Mouse (Mus musculus): ENCODE measurements around the gene Ifit3.

The Ifit3 gene

DNA sequence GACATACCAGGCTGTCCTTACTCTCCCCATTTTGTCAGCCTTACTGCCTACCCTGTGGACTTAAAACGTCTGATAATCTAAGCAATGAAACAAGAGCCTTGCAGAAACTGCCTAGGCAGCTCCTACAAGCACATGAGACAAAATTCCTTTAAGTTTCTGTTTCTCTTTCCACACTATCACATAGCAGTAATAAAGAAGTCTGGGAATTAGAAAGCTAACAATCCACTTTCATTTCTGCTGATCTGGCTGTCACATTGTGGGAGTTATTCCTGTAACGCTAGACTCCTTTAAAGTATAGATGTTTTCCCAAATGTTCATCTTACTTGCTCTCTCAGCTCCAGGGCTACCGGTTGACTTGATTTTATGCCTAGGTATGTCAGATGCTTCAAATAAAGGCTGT lies 29.8 kb upstream of the Ifit3 start:
- peaks cover 13% of the 10 kb centered on the region for H3K4me1 ChIP-seq (replicated peaks; ENCODE audit: low read depth, low read length)
- no peaks in the 10 kb centered on the region for H3K27me3 ChIP-seq (ENCODE audit: insufficient read depth, low read length)
- no peak for TF ChIP-seq NANOG (IDR thresholded peaks at IDR 0.05; ENCODE audit: borderline replicate concordance, low read length)
- TF ChIP-seq CTCF (conservative IDR thresholded peaks at IDR 0.05; ENCODE audit: low read length) = no peak
- no peak for TF ChIP-seq POU5F1 (IDR thresholded peaks at IDR 0.05; ENCODE audit: borderline replicate concordance, low read length)
- no peaks in the 10 kb centered on the region for H3K36me3 ChIP-seq (ENCODE audit: insufficient read depth, low read length)
- H3K4me3 ChIP-seq (replicated peaks; ENCODE audit: low read length) = no peak overlapping the region
- peaks cover 2% of the 10 kb centered on the region; the same call in 1 of the 2 replicates for H3K9me3 ChIP-seq (ENCODE audit: low read length)

- H3K27me3 ChIP-seq (ENCODE audit: insufficient read depth, low read length) = no peaks in the 10 kb centered on the region
- no peak overlapping the region for H3K4me3 ChIP-seq (replicated peaks; ENCODE audit: low read length)
- H3K4me1 ChIP-seq (replicated peaks; ENCODE audit: low read depth, low read length) = peaks cover 13% of the 10 kb centered on the region
- no peaks in the 10 kb centered on the region for H3K36me3 ChIP-seq (ENCODE audit: insufficient read depth, low read length)
- TF ChIP-seq POU5F1 (IDR thresholded peaks at IDR 0.05; ENCODE audit: borderline replicate concordance, low read length) = no peak
- H3K9me3 ChIP-seq (ENCODE audit: low read length) = peaks cover 2% of the 10 kb centered on the region; the same call in 1 of the 2 replicates
Measured at GRCm38 (mm10) chr19:34554061-34554460, 29.3 kb upstream of the Ifit3 start.

DNA sequence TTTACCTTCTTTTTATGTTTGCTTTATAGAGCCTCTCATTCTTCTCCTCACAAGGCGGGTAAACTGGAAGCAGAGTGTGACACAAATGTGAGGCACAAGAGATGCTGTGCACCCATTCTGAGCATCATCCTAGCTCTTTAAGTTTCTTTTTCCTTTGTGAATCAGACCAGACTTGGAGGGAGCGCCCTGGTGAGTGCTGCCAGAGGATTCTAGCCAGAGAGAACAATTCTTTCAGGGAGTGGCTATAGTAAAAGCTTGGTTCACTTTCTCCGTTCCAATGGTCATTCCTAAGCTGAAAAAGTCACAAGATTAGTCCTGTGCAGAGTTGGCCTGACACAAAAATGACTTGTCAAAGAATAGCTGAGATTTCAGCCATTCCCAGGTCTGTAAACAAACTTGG lies 26.7 kb upstream of the Ifit3 start:
- TF ChIP-seq POU5F1 (IDR thresholded peaks at IDR 0.05; ENCODE audit: borderline replicate concordance, low read length) (no peak), CTCF (conservative IDR thresholded peaks at IDR 0.05; ENCODE audit: low read length) (no peak), NANOG (IDR thresholded peaks at IDR 0.05; ENCODE audit: borderline replicate concordance, low read length) (no peak)
- Histone ChIP-seq H3K27me3 (ENCODE audit: insufficient read depth, low read length) (no peaks in the 10 kb centered on the region), H3K4me3 (replicated peaks; ENCODE audit: low read length) (no peak overlapping the region), H3K36me3 (ENCODE audit: insufficient read depth, low read length) (no peaks in the 10 kb centered on the region), H3K4me1 (replicated peaks; ENCODE audit: low read depth, low read length) (peaks cover 6% of the 10 kb centered on the region; the same call in 1 of the 2 replicates), H3K9me3 (ENCODE audit: low read length) (peaks cover 2% of the 10 kb centered on the region; the same call in 1 of the 2 replicates)

DNA sequence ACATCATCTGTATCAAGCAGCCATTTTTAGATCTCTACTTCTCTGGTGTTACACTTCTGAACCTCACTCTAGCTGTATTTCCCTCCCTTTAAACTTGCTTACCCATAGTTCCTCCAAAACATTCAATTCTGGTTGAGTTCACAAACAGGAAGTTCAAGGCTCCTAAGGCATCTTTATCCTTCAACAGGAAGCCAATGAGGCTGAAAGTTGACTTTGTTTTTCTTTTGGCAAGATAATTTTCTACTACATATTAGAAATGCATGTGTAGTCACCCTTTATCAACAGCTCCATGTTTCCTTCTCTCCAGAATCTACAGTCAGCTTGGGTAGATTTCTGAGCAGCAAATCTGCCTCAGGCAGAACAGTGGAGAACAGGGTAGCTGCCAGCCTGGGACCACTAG lies 20.8 kb upstream of the Ifit3 start:
- Histone ChIP-seq H3K4me1 (replicated peaks; ENCODE audit: low read depth, low read length) (no peaks in the 10 kb centered on the region), H3K36me3 (ENCODE audit: insufficient read depth, low read length) (no peaks in the 10 kb centered on the region), H3K27me3 (ENCODE audit: insufficient read depth, low read length) (no peaks in the 10 kb centered on the region), H3K4me3 (replicated peaks; ENCODE audit: low read length) (no peak overlapping the region), H3K9me3 (ENCODE audit: low read length) (no peaks in the 10 kb centered on the region)
- TF ChIP-seq CTCF (conservative IDR thresholded peaks at IDR 0.05; ENCODE audit: low read length) (no peak), NANOG (IDR thresholded peaks at IDR 0.05; ENCODE audit: borderline replicate concordance, low read length) (no peak), POU5F1 (IDR thresholded peaks at IDR 0.05; ENCODE audit: borderline replicate concordance, low read length) (no peak)

DNA sequence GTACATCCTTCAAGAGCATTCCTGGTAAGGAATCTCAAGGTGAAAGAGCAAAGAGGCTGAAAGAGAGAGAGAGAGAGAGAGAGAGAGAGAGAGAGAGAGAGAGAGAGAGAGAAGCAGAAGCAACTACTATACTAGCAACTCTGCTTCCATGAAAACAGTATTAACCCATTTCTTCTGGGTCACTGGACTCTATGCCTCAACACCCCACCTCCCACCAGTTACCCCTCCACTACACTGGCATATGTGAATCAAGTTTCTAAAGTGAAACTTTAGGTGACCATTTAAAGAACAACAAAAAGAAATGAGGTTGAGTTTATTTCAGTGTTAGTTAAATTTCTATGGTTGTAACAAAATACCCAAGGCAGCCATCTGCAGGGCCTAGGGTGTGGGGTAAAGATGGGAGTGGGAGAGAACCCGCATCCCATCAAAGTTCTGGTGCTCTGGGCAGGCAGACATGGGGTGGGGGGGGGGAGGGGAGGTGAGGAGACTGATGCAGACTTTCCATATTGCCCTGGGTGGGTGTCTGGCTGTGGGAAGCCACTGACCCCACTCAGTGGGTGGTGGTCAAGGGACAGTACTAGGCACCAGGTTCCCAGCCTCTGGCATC lies 17.1 kb upstream of the Ifit3 start:
- Histone ChIP-seq H3K36me3 (ENCODE audit: insufficient read depth, low read length) (no peaks in the 10 kb centered on the region), H3K9me3 (ENCODE audit: low read length) (no peaks in the 10 kb centered on the region), H3K27me3 (ENCODE audit: insufficient read depth, low read length) (no peaks in the 10 kb centered on the region), H3K4me3 (replicated peaks; ENCODE audit: low read length) (no peak overlapping the region), H3K4me1 (replicated peaks; ENCODE audit: low read depth, low read length) (no peaks in the 10 kb centered on the region)
- TF ChIP-seq CTCF (conservative IDR thresholded peaks at IDR 0.05; ENCODE audit: low read length) (no peak), NANOG (IDR thresholded peaks at IDR 0.05; ENCODE audit: borderline replicate concordance, low read length) (no peak), POU5F1 (IDR thresholded peaks at IDR 0.05; ENCODE audit: borderline replicate concordance, low read length) (no peak)

- Histone ChIP-seq H3K4me3 (replicated peaks; ENCODE audit: low read length) (no peak overlapping the region), H3K36me3 (ENCODE audit: insufficient read depth, low read length) (no peaks in the 10 kb centered on the region), H3K27me3 (ENCODE audit: insufficient read depth, low read length) (no peaks in the 10 kb centered on the region), H3K4me1 (replicated peaks; ENCODE audit: low read depth, low read length) (no peaks in the 10 kb centered on the region), H3K9me3 (ENCODE audit: low read length) (no peaks in the 10 kb centered on the region)
- no peak for TF ChIP-seq POU5F1 (IDR thresholded peaks at IDR 0.05; ENCODE audit: borderline replicate concordance, low read length)
- no peak for TF ChIP-seq CTCF (conservative IDR thresholded peaks at IDR 0.05; ENCODE audit: low read length)
- TF ChIP-seq NANOG (IDR thresholded peaks at IDR 0.05; ENCODE audit: borderline replicate concordance, low read length) = no peak
Measured at GRCm38 (mm10) chr19:34568988-34569895, 14.1 kb upstream of the Ifit3 start.

DNA sequence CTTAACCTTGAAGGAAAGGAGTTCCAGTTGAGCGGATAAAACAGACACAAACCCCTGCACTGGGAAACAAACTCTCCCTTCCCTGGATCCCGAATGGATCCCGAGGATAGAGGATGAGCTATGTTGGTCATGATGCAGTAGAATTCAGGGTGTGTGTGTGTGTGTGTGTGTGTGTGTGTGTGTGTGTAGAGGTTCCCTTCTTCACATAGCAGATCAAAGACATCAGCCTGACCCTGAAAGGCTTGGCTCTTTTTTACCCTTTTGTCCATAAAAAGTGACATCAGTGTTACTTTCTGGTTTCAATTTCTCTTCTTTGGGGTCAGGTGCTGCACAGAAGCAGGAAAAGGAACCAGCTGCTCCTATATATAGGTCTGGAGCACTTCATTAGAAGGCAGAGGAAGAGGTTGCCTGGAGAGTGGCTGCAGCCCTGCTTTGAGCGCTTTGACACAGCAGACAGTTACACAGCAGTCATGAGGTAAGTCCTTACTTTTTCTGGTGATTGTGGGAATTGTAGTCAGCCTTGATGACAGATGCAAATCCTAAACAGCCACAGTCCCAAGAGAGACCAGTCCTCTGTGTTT lies 13.3 kb upstream of the Ifit3 start:
- H3K27me3 ChIP-seq (ENCODE audit: insufficient read depth, low read length) = no peaks in the 10 kb centered on the region
- no peaks in the 10 kb centered on the region for H3K36me3 ChIP-seq (ENCODE audit: insufficient read depth, low read length)
- H3K4me3 ChIP-seq (replicated peaks; ENCODE audit: low read length) = no peak overlapping the region
- no peaks in the 10 kb centered on the region for H3K9me3 ChIP-seq (ENCODE audit: low read length)
- no peak for TF ChIP-seq CTCF (conservative IDR thresholded peaks at IDR 0.05; ENCODE audit: low read length)
- no peak for TF ChIP-seq POU5F1 (IDR thresholded peaks at IDR 0.05; ENCODE audit: borderline replicate concordance, low read length)
- no peak for TF ChIP-seq NANOG (IDR thresholded peaks at IDR 0.05; ENCODE audit: borderline replicate concordance, low read length)
- H3K4me1 ChIP-seq (replicated peaks; ENCODE audit: low read depth, low read length) = no peaks in the 10 kb centered on the region

- TF ChIP-seq POU5F1 (IDR thresholded peaks at IDR 0.05; ENCODE audit: borderline replicate concordance, low read length) (no peak), NANOG (IDR thresholded peaks at IDR 0.05; ENCODE audit: borderline replicate concordance, low read length) (no peak), CTCF (conservative IDR thresholded peaks at IDR 0.05; ENCODE audit: low read length) (no peak)
- no peaks in the 10 kb centered on the region for H3K9me3 ChIP-seq (ENCODE audit: low read length)
- H3K27me3 ChIP-seq (ENCODE audit: insufficient read depth, low read length) = no peaks in the 10 kb centered on the region
- H3K36me3 ChIP-seq (ENCODE audit: insufficient read depth, low read length) = no peaks in the 10 kb centered on the region
- H3K4me1 ChIP-seq (replicated peaks; ENCODE audit: low read depth, low read length) = no peaks in the 10 kb centered on the region
- no peak overlapping the region for H3K4me3 ChIP-seq (replicated peaks; ENCODE audit: low read length)
Measured at GRCm38 (mm10) chr19:34571080-34571479, 12.3 kb upstream of the Ifit3 start.
